Mouse (Mus musculus): ENCODE measurements around the gene Vav2.

GRCm38 (mm10) chr2:27300725-27301443 lies 125.9 kb downstream of the Vav2 start:
- no peak for TF ChIP-seq EP300 (IDR thresholded peaks at IDR 0.05; ENCODE audit: insufficient read depth, low read depth, low read length)
- TF ChIP-seq POLR2A (IDR thresholded peaks at IDR 0.05; ENCODE audit: insufficient read depth, low read length): no peak

Measured in ES-Bruce4 (cell line).